Mouse (Mus musculus) MEL (cell line): ENCODE results near the gene Gm9774.

ENCODE experiments used
- CHD2 ChIP-seq: IDR thresholded peaks from 2 replicates; pipeline ENCODE4 v1.6.1; 2011; ENCODE audit warnings: low read length, improper control_type of control experiment
- CTCF ChIP-seq, 3 experiments: IDR thresholded peaks in 2 of 3; conservative IDR thresholded peaks in 1 of 3; 2 replicates each; pipeline ENCODE4 v1.5.1; 2011 to 2012; ENCODE audit warnings: low read length in 3 of 3, low read depth in 2 of 3, mild to moderate bottlenecking in 2 of 3, improper control_type of control experiment in 1 of 3, inconsistent platforms in 1 of 3, mixed read lengths in 1 of 3, moderate library complexity in 1 of 3; ENCODE audit not compliant: control insufficient read depth in 1 of 3, insufficient read depth in 1 of 3, poor library complexity in 1 of 3, severe bottlenecking in 1 of 3
- E2F4 ChIP-seq: IDR thresholded peaks from 2 replicates; pipeline ENCODE4 v1.6.1; 2011; ENCODE audit warnings: low read depth, low read length, improper control_type of control experiment, borderline replicate concordance
- MAFK ChIP-seq: IDR thresholded peaks from 2 replicates; pipeline ENCODE4 v1.6.1; 2011; ENCODE audit warnings: low read depth, mild to moderate bottlenecking, low read length, improper control_type of control experiment, borderline replicate concordance
- POLR2A ChIP-seq, 2 experiments: IDR thresholded peaks; 2 replicates each; pipeline ENCODE4 v1.6.1; 2011 to 2012; ENCODE audit warnings: low read length in 2 of 2, mild to moderate bottlenecking in 2 of 2, control low read depth in 1 of 2, improper control_type of control experiment in 1 of 2, low read depth in 1 of 2, moderate library complexity in 1 of 2; ENCODE audit not compliant: control insufficient read depth in 1 of 2, insufficient read depth in 1 of 2, poor library complexity in 1 of 2
- POLR2AphosphoS5 ChIP-seq: IDR thresholded peaks from 2 replicates; pipeline ENCODE4 v1.6.1; 2012; ENCODE audit warnings: low read depth, borderline replicate concordance, mild to moderate bottlenecking, inconsistent platforms, low read length, moderate library complexity, mixed read lengths
- RCOR1 ChIP-seq: IDR thresholded peaks from 2 replicates; pipeline ENCODE4 v1.6.1; 2012; ENCODE audit warnings: low read depth, mild to moderate bottlenecking, inconsistent platforms, low read length, improper control_type of control experiment
- SIN3A ChIP-seq: IDR thresholded peaks from 2 replicates; pipeline ENCODE4 v1.6.1; 2012; ENCODE audit warnings: low read length, improper control_type of control experiment, inconsistent platforms
- UBTF ChIP-seq: IDR thresholded peaks from 2 replicates; pipeline ENCODE4 v1.6.1; 2012; ENCODE audit warnings: low read depth, mild to moderate bottlenecking, inconsistent platforms, low read length, improper control_type of control experiment, moderate library complexity, borderline replicate concordance; ENCODE audit not compliant: insufficient read depth
- USF1 ChIP-seq: IDR thresholded peaks from 2 replicates; pipeline ENCODE4 v1.6.1; 2014; ENCODE audit warnings: low read depth, mild to moderate bottlenecking, inconsistent platforms, low read length, improper control_type of control experiment, moderate library complexity
- ZMIZ1 ChIP-seq: IDR thresholded peaks from 2 replicates; pipeline ENCODE4 v1.6.1; 2012; ENCODE audit warnings: low read depth, mild to moderate bottlenecking, inconsistent platforms, low read length, improper control_type of control experiment, moderate library complexity

DNA sequence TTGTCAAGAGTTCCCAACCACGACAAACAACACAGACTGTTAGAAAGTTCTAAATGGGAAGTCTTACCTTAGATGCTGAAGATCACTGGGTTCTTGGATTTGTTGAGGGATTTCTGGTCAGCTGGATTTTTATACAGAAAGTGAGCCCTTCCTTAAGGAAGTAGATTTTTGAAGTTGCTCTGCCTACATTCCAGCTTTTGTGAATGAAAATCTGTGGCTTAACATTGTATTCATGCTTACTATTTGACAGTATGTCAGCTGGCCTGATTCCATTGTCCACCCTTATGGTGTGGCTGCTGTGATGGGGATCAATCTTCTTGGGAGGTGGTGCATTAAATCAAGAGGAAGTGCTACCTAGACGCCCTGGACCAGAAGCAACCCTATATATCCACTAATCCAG lies 29.4 kb upstream of the Gm9774 start, which contains the start of gene Sprr3:
- TF ChIP-seq RCOR1 (no peak), ZMIZ1 (no peak), POLR2A (IDR thresholded peaks at IDR 0.05; ENCODE audit: control insufficient read depth in 1 of 2, insufficient read depth in 1 of 2, low read depth in 1 of 2, low read length in 2 of 2, poor library complexity in 1 of 2) (no peak), POLR2AphosphoS5 (no peak), CTCF (IDR thresholded peaks at IDR 0.05 in 2 of 3, conservative IDR thresholded peaks at IDR 0.05 in 1 of 3; ENCODE audit: control insufficient read depth in 1 of 3, insufficient read depth in 1 of 3, low read depth in 2 of 3, low read length in 3 of 3, poor library complexity in 1 of 3, severe bottlenecking in 1 of 3) (no peak), E2F4 (no peak), MAFK (no peak), UBTF (no peak), CHD2 (no peak), USF1 (no peak), SIN3A (no peak)
